Mouse (Mus musculus) forebrain, embryonic 16.5 days (tissue): ENCODE measurements around the gene Car14. TPM values are rescaled to one million over a fixed set of nuclear protein-coding genes. Genes with fewer than 3 reads are reported as not detected.
"Not testable (repeated sequence)": the region's sequence is repeated elsewhere in the genome, so short reads cannot be mapped to it uniquely, and the experiment has no call there.

Source experiments
- ATAC-seq: fragments of 200-750 bp; cut with Nextera tagmentation; 2 replicates; pipeline ENCODE4 v1.8.0; 2017; ENCODE audit warnings: mild to moderate bottlenecking, moderate library complexity
- H3K27ac ChIP-seq: fragments of 300-500 bp; sonication (generic); 2 replicates; pipeline ENCODE4 v1.5.1; 2014; ENCODE audit warnings: low read length, control low read depth
- H3K27me3 ChIP-seq: fragments of 300-500 bp; sonication (generic); replicated peaks from 2 replicates; pipeline ENCODE4 v1.6.1; 2014; ENCODE audit warnings: low read length; ENCODE audit not compliant: control insufficient read depth, insufficient read depth
- H3K36me3 ChIP-seq: fragments of 300-500 bp; sonication (generic); 2 replicates; pipeline ENCODE4 v1.6.1; 2014; ENCODE audit not compliant: control insufficient read depth, insufficient read depth
- H3K4me1 ChIP-seq: fragments of 300-500 bp; sonication (generic); replicated peaks from 2 replicates; pipeline ENCODE4 v1.6.1; 2014; ENCODE audit warnings: low read length; ENCODE audit not compliant: control insufficient read depth, insufficient read depth
- H3K4me2 ChIP-seq: fragments of 300-500 bp; sonication (generic); 2 replicates; pipeline ENCODE4 v1.6.1; 2014; ENCODE audit warnings: mild to moderate bottlenecking, low read length, control low read depth
- H3K4me3 ChIP-seq: fragments of 300-500 bp; sonication (generic); replicated peaks from 2 replicates; pipeline ENCODE4 v1.5.1; 2014; ENCODE audit warnings: mild to moderate bottlenecking, low read length, control low read depth
- H3K9ac ChIP-seq: fragments of 300-500 bp; sonication (generic); replicated peaks from 2 replicates; pipeline ENCODE4 v1.6.1; 2014; ENCODE audit warnings: low read depth, low read length, control low read depth
- H3K9me3 ChIP-seq: fragments of 300-500 bp; sonication (generic); 2 replicates; pipeline ENCODE4 v1.6.1; 2016; ENCODE audit warnings: low read length; ENCODE audit not compliant: control insufficient read depth
- WGBS: fragments of 180-500 bp; shearing (Covaris S2); extraction: QIAGEN DNeasy Blood & Tissue Kit; methylation state at CpG from one replicate; pipeline ENCODE4 v1.1.7; 2014; 5-methylcytosine and 5-hydroxymethylcytosine counted together
- polyA plus RNA-seq: library from polyadenylated mRNA; unstranded; fragments of >200 nt; fragmentation: Nextera tagmentation; extraction: Ambion mirVana; gene quantifications from 2 replicates; pipeline ENCODE4 v1.2.1, GENCODE M21; 2015

The Car14 gene
- polyA plus RNA-seq, 1 experiment from 2014 or later, result 9.4 TPM

- H3K4me1 ChIP-seq, result peaks cover 13% of the 10 kb centered on the region
- peak overlapping the region; percentile 79 for H3K4me3 ChIP-seq
- H3K27me3 ChIP-seq, result no peaks in the 10 kb centered on the region
- peaks cover 3% of the 10 kb centered on the region; the same call in 1 of the 2 replicates for H3K36me3 ChIP-seq
- H3K4me2 ChIP-seq, result peak overlapping the region; percentile 78
- ATAC-seq, result peak; percentile 30
- under 1% methylated on average over 99 of the region's 105 CpGs for WGBS
- H3K27ac ChIP-seq, result peak overlapping the region; percentile 91
- H3K9me3 ChIP-seq, result no peaks in the 10 kb centered on the region
- peak overlapping the region; percentile 84 for H3K9ac ChIP-seq
Observed at GRCm38 (mm10) chr3:95929581-95930470, 25.3 kb upstream of the Car14 start.

- Histone ChIP-seq H3K27me3 (no peaks in the 10 kb centered on the region), H3K36me3 (no peaks in the 10 kb centered on the region), H3K4me1 (peaks cover 13% of the 10 kb centered on the region), H3K4me2 (peak within 1 kb of the TSS; percentile 78), H3K27ac (peak within 1 kb of the TSS; percentile 91), H3K9me3 (no peaks in the 10 kb centered on the region), H3K4me3 (peak within 1 kb of the TSS; percentile 79), H3K9ac (peak within 1 kb of the TSS; percentile 84)
- peak; percentile 100 for ATAC-seq
- WGBS, result under 1% methylated on average over 49 of the region's 49 CpGs
Observed at GRCm38 (mm10) chr3:95928658-95929503, 24.4 kb upstream of the Car14 start, which contains the start of gene Anp32e. Anp32e (plus strand) TSS chr3:95929246.

- Histone ChIP-seq H3K4me3 (peak overlapping the region; percentile 79), H3K27ac (peak overlapping the region; percentile 68), H3K9ac (peak overlapping the region; percentile 45; the same call in 1 of the 2 replicates), H3K4me1 (peaks cover 13% of the 10 kb centered on the region), H3K27me3 (no peaks in the 10 kb centered on the region), H3K9me3 (no peaks in the 10 kb centered on the region), H3K4me2 (peak overlapping the region; percentile 64), H3K36me3 (no peaks in the 10 kb centered on the region)
- WGBS, result 77% methylated on average over 6 of the region's 6 CpGs
- ATAC-seq, result no peak
Observed at GRCm38 (mm10) chr3:95928261-95928657, 23.8 kb upstream of the Car14 start.

- ATAC-seq, result no peak
- H3K9ac ChIP-seq, result no peak overlapping the region
- no peak overlapping the region for H3K4me3 ChIP-seq
- no peak overlapping the region for H3K4me2 ChIP-seq
- no peaks in the 10 kb centered on the region for H3K36me3 ChIP-seq
- 84% methylated on average over 5 of the region's 5 CpGs for WGBS
- H3K27ac ChIP-seq, result no peak overlapping the region
- H3K27me3 ChIP-seq, result no peaks in the 10 kb centered on the region
- H3K9me3 ChIP-seq, result no peaks in the 10 kb centered on the region
- peaks cover 5% of the 10 kb centered on the region; the same call in 1 of the 2 replicates for H3K4me1 ChIP-seq
Observed at GRCm38 (mm10) chr3:95925087-95925486, 20.6 kb upstream of the Car14 start.

- H3K4me3 ChIP-seq, result no peak overlapping the region
- H3K4me1 ChIP-seq, result peaks cover 5% of the 10 kb centered on the region; the same call in 1 of the 2 replicates
- no peak for ATAC-seq
- H3K9ac ChIP-seq, result no peak overlapping the region
- H3K36me3 ChIP-seq, result no peaks in the 10 kb centered on the region
- no peak overlapping the region for H3K4me2 ChIP-seq
- 67% methylated on average over 4 of the region's 4 CpGs for WGBS
- no peaks in the 10 kb centered on the region for H3K27me3 ChIP-seq
- H3K27ac ChIP-seq, result no peak overlapping the region
- no peaks in the 10 kb centered on the region for H3K9me3 ChIP-seq
Observed at GRCm38 (mm10) chr3:95924185-95924584, 19.7 kb upstream of the Car14 start.

GRCm38 (mm10) chr3:95923429-95923828, 18.9 kb upstream of the Car14 start:
- H3K9me3 ChIP-seq, H3K4me2 ChIP-seq, H3K27ac ChIP-seq, ATAC-seq, H3K9ac ChIP-seq, H3K4me3 ChIP-seq, H3K27me3 ChIP-seq, H3K4me1 ChIP-seq, H3K36me3 ChIP-seq: not testable (repeated sequence)
- 93% methylated on average over 7 of the region's 7 CpGs for WGBS

- not testable (repeated sequence) for H3K4me3 ChIP-seq, H3K9ac ChIP-seq, ATAC-seq, H3K4me2 ChIP-seq, H3K27ac ChIP-seq, H3K36me3 ChIP-seq, H3K4me1 ChIP-seq, H3K27me3 ChIP-seq, H3K9me3 ChIP-seq
- WGBS, result 63% methylated on average over 2 of the region's 2 CpGs
Observed at GRCm38 (mm10) chr3:95920532-95920931, 16.0 kb upstream of the Car14 start.

- no peak overlapping the region for H3K9ac ChIP-seq
- no peak overlapping the region for H3K4me2 ChIP-seq
- H3K27me3 ChIP-seq, result no peaks in the 10 kb centered on the region
- no peaks in the 10 kb centered on the region for H3K4me1 ChIP-seq
- no peak overlapping the region for H3K27ac ChIP-seq
- ATAC-seq, result no peak
- no peaks in the 10 kb centered on the region for H3K36me3 ChIP-seq
- H3K9me3 ChIP-seq, result no peaks in the 10 kb centered on the region
- no peak overlapping the region for H3K4me3 ChIP-seq
- 80% methylated on average over 7 of the region's 7 CpGs for WGBS
Observed at GRCm38 (mm10) chr3:95916760-95917159, 12.3 kb upstream of the Car14 start.

- WGBS, result 94% methylated on average over 4 of the region's 4 CpGs
- no peaks in the 10 kb centered on the region for H3K36me3 ChIP-seq
- no peaks in the 10 kb centered on the region for H3K9me3 ChIP-seq
- no peak overlapping the region for H3K4me2 ChIP-seq
- no peak for ATAC-seq
- H3K9ac ChIP-seq, result no peak overlapping the region
- H3K27me3 ChIP-seq, result no peaks in the 10 kb centered on the region
- no peak overlapping the region for H3K27ac ChIP-seq
- H3K4me1 ChIP-seq, result no peaks in the 10 kb centered on the region
- no peak overlapping the region for H3K4me3 ChIP-seq
Observed at GRCm38 (mm10) chr3:95914706-95915105, 10.2 kb upstream of the Car14 start.
